In the genomic region with DNA sequence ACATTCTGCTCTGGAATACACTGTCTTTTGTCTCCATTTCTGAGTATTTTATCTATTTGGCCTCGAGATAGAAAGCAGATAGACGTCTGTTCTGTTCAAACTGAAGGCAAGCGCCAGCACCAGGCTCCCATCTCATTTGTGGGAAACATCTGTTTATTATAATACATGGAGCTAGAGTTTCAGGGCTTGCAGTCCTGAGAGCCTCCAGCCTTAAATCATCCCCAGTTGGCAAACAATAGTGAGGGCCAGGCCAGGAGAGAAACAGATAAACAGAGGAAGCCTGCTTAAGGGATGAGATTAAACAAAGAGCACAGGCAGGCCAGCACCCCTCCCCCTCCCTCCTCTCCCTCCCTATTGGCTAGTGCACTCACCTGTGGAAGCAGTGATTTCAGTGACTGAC, we compare ENCODE assay signal across 11 mouse cellular contexts.
A peak's percentile ranks its signal among the peaks of the same experiment; 100 is the strongest.
DNase-seq lines count a peak whose midpoint lies in the region; ATAC-seq and TF ChIP-seq lines count a peak whose summit lies in the region.
"Had no signal": no experiment of that assay in that cellular context is flagged by ENCODE, and none has a peak within 500 bp of the region (broad histone marks: within the 10 kb centered on the region; RNA-seq: fewer than 3 reads in every experiment).

No protein-coding gene starts in this region.

- no peak for TF ChIP-seq CTCF in stomach, postnatal 0 days (IDR thresholded peaks at IDR 0.05; ENCODE audit: low read depth)

- 36% methylated on average over 3 of the region's 3 CpGs for WGBS in hindbrain, embryonic 12.5 days
- 47% methylated on average over 3 of the region's 3 CpGs for WGBS in hindbrain, embryonic 10.5 days
- 7% methylated on average over 3 of the region's 3 CpGs for WGBS in limb, embryonic 14.5 days
- 16% methylated on average over 3 of the region's 3 CpGs for WGBS in stomach, postnatal 0 days
- 31% methylated on average over 3 of the region's 3 CpGs for WGBS in heart, embryonic 11.5 days (ENCODE audit: insufficient replicate concordance)

- no peaks in the 10 kb centered on the region for H3K4me1 ChIP-seq in hindbrain, embryonic 12.5 days
- peaks cover 15% of the 10 kb centered on the region for H3K4me1 ChIP-seq in hindbrain, embryonic 10.5 days (replicated peaks)
- peaks cover 7% of the 10 kb centered on the region; the same call in 1 of the 2 replicates for H3K4me1 ChIP-seq in limb, embryonic 14.5 days (ENCODE audit: control insufficient read depth, insufficient read depth, low read length)
- no peaks in the 10 kb centered on the region for H3K4me1 ChIP-seq in stomach, postnatal 0 days (replicated peaks; ENCODE audit: control insufficient read depth, insufficient read depth)
- peaks cover 7% of the 10 kb centered on the region; the same call in 1 of the 2 replicates for H3K4me1 ChIP-seq in heart, embryonic 11.5 days (ENCODE audit: control insufficient read depth, insufficient read depth, low read length)

- H3K36me3 ChIP-seq in hindbrain, embryonic 12.5 days = no peaks in the 10 kb centered on the region
- no peaks in the 10 kb centered on the region for H3K36me3 ChIP-seq in hindbrain, embryonic 10.5 days
- H3K36me3 ChIP-seq in limb, embryonic 14.5 days (ENCODE audit: control insufficient read depth, insufficient read depth, low read length) = no peaks in the 10 kb centered on the region
- no peaks in the 10 kb centered on the region for H3K36me3 ChIP-seq in stomach, postnatal 0 days (ENCODE audit: control insufficient read depth, insufficient read depth, low read length)
- no peaks in the 10 kb centered on the region for H3K36me3 ChIP-seq in heart, embryonic 11.5 days (ENCODE audit: control insufficient read depth, insufficient read depth, low read length)

- H3K27me3 ChIP-seq in hindbrain, embryonic 12.5 days = no peaks in the 10 kb centered on the region
- H3K27me3 ChIP-seq in hindbrain, embryonic 10.5 days (ENCODE audit: insufficient read depth, poor library complexity, severe bottlenecking) = no peaks in the 10 kb centered on the region
- no peaks in the 10 kb centered on the region for H3K27me3 ChIP-seq in limb, embryonic 14.5 days (ENCODE audit: control insufficient read depth, insufficient read depth, low read length)
- H3K27me3 ChIP-seq in stomach, postnatal 0 days (ENCODE audit: control insufficient read depth, insufficient read depth, low read length) = no peaks in the 10 kb centered on the region
- no peaks in the 10 kb centered on the region for H3K27me3 ChIP-seq in heart, embryonic 11.5 days (ENCODE audit: control insufficient read depth, insufficient read depth, low read length)
- H3K27me3 ChIP-seq: CH12.LX had no signal

- H3K4me3 ChIP-seq in hindbrain, embryonic 12.5 days = no peak overlapping the region
- no peak overlapping the region for H3K4me3 ChIP-seq in hindbrain, embryonic 10.5 days
- H3K4me3 ChIP-seq in limb, embryonic 14.5 days (replicated peaks; ENCODE audit: low read length) = no peak overlapping the region
- H3K4me3 ChIP-seq in stomach, postnatal 0 days (ENCODE audit: low read depth, low read length) = no peak overlapping the region
- no peak overlapping the region for H3K4me3 ChIP-seq in heart, embryonic 11.5 days (ENCODE audit: low read depth, low read length)

- no peak for TF ChIP-seq EP300 in stomach, postnatal 0 days (optimal IDR thresholded peaks at IDR 0.05)

- no peak overlapping the region for H3K9ac ChIP-seq in hindbrain, embryonic 12.5 days
- no peak overlapping the region for H3K9ac ChIP-seq in limb, embryonic 14.5 days (ENCODE audit: low read depth, low read length, severe bottlenecking)
- no peak overlapping the region for H3K9ac ChIP-seq in stomach, postnatal 0 days (ENCODE audit: low read length)
- no peak overlapping the region for H3K9ac ChIP-seq in heart, embryonic 11.5 days (ENCODE audit: low read depth, low read length)

- no peak overlapping the region for H3K4me2 ChIP-seq in hindbrain, embryonic 12.5 days (replicated peaks)
- H3K4me2 ChIP-seq in limb, embryonic 14.5 days (replicated peaks; ENCODE audit: low read depth, low read length, severe bottlenecking) = no peak overlapping the region
- no peak overlapping the region for H3K4me2 ChIP-seq in stomach, postnatal 0 days (replicated peaks; ENCODE audit: low read depth)
- H3K4me2 ChIP-seq in heart, embryonic 11.5 days = no peak overlapping the region
- H3K4me2 ChIP-seq: liver, embryonic 11.5 days had no signal

- no peaks in the 10 kb centered on the region for H3K9me3 ChIP-seq in hindbrain, embryonic 12.5 days (replicated peaks)
- no peaks in the 10 kb centered on the region for H3K9me3 ChIP-seq in hindbrain, embryonic 10.5 days
- H3K9me3 ChIP-seq in limb, embryonic 14.5 days (ENCODE audit: control insufficient read depth, low read length) = no peaks in the 10 kb centered on the region
- H3K9me3 ChIP-seq in stomach, postnatal 0 days (ENCODE audit: control insufficient read depth, low read length) = no peaks in the 10 kb centered on the region
- no peaks in the 10 kb centered on the region for H3K9me3 ChIP-seq in heart, embryonic 11.5 days (replicated peaks; ENCODE audit: control insufficient read depth, low read length)

- TF ChIP-seq POLR2A in limb, embryonic 14.5 days (IDR thresholded peaks at IDR 0.05; ENCODE audit: borderline replicate concordance, extremely low read depth, insufficient read depth, insufficient read length) = no peak

- peak overlapping the region; percentile 35; the same call in 1 of the 2 replicates for H3K27ac ChIP-seq in hindbrain, embryonic 12.5 days
- no peak overlapping the region for H3K27ac ChIP-seq in hindbrain, embryonic 10.5 days
- 0 out of 2 replicates have a peak overlapping the region, but pooled peaks have one; percentile 1 for H3K27ac ChIP-seq in limb, embryonic 14.5 days (replicated peaks; ENCODE audit: low read depth, low read length)
- no peak overlapping the region for H3K27ac ChIP-seq in stomach, postnatal 0 days (replicated peaks)
- no peak overlapping the region for H3K27ac ChIP-seq in heart, embryonic 11.5 days (ENCODE audit: low read depth, low read length)

- no peak for ATAC-seq in hindbrain, embryonic 12.5 days (ENCODE audit: low FRiP score)
- ATAC-seq in limb, embryonic 14.5 days (ENCODE audit: low FRiP score, low read depth) = peak; percentile 67; the same call in 1 of the 2 replicates
- no peak for ATAC-seq in stomach, postnatal 0 days (ENCODE audit: low FRiP score, low TSS enrichment)
- no peak for ATAC-seq in heart, embryonic 11.5 days (replicated peaks; ENCODE audit: insufficient number of reproducible peaks, low FRiP score, low TSS enrichment)
- ATAC-seq in inflammation-experienced regulatory T-cells, adult 6 months = no peak

- DNase-seq in hindbrain, embryonic 10.5 days (ENCODE audit: low spot score) = no peak
- peak; percentile 32 for DNase-seq in ovary, adult 18-20 months (ENCODE audit: low spot score)
- no peak for DNase-seq in ovary, postnatal 36 days (ENCODE audit: low spot score)
- DNase-seq in limb, embryonic 14.5 days (ENCODE audit: low spot score) = peak; percentile 67
- DNase-seq in stomach, postnatal 0 days (ENCODE audit: low spot score) = peak; percentile 12
- DNase-seq: right cerebral cortex, adult 18-20 months had no signal

Comparison
In these comparisons a context has a peak if more than half of its experiments do, and no peak if none do; other contexts are left out.
1. H3K27ac ChIP-seq: peak in hindbrain, embryonic 12.5 days (single experiment) and limb, embryonic 14.5 days (single experiment); none in hindbrain, embryonic 10.5 days (single experiment), stomach, postnatal 0 days (single experiment) and heart, embryonic 11.5 days (single experiment).
2. DNase-seq: peak in ovary, adult 18-20 months (single experiment), limb, embryonic 14.5 days (single experiment) and stomach, postnatal 0 days (single experiment); none in hindbrain, embryonic 10.5 days (single experiment) and ovary, postnatal 36 days (single experiment).